Mouse (Mus musculus): ENCODE measurements around the gene B3galt4. TPM values are rescaled to one million over a fixed set of nuclear protein-coding genes. Genes with fewer than 3 reads are reported as not detected.
A peak's percentile ranks its signal among the peaks of the same experiment; 100 is the strongest.
"Not testable (repeated sequence)": the region's sequence is repeated elsewhere in the genome, so short reads cannot be mapped to it uniquely, and the experiment has no call there.

B3galt4 gene
- total and polyA plus RNA-seq, 2 experiments from 2014 or later, result 10.7 to 12.3 TPM

DNA sequence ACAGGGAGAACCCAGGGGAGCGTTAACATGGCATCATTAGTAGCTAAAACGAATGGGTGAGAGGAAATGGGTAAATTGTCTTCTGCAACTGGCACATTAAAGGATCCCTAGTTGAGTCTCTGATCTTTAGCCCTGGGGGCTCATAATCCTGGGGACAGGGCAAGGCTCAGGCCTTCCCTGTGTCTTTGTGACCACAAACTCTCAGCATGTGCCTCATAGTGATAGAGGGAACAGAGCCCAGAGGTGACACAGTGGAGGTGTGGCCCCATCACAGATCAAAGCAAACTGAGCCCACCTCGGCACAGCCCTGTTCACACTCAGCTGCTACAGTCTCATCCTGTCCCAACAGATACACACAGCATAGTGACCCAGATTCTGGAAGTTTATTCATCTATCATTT lies 44.4 kb upstream of the B3galt4 start:
- H3K9ac ChIP-seq (replicated peaks; ENCODE audit: low read length), result no peak overlapping the region
- no peaks in the 10 kb centered on the region; the same call in 1 of the 2 replicates for H3K27me3 ChIP-seq (ENCODE audit: insufficient read depth, low read length)
- no peaks in the 10 kb centered on the region for H3K36me3 ChIP-seq (ENCODE audit: insufficient read depth, low read length)
- H3K27ac ChIP-seq, result no peak overlapping the region
- no peak overlapping the region for H3K4me2 ChIP-seq (ENCODE audit: low read depth, low read length)
- no peak for TF ChIP-seq CTCF (IDR thresholded peaks at IDR 0.05; ENCODE audit: low read depth)
- no peaks in the 10 kb centered on the region for H3K9me3 ChIP-seq (ENCODE audit: low read length)
- no peak for ATAC-seq
- WGBS, result 64% methylated on average over 3 of the region's 3 CpGs
- no peak overlapping the region for H3K4me3 ChIP-seq (ENCODE audit: low read length)
- no peaks in the 10 kb centered on the region for H3K4me1 ChIP-seq (ENCODE audit: insufficient read depth, low read length)
- DNase-seq (ENCODE audit: low spot score), result no peak

DNA sequence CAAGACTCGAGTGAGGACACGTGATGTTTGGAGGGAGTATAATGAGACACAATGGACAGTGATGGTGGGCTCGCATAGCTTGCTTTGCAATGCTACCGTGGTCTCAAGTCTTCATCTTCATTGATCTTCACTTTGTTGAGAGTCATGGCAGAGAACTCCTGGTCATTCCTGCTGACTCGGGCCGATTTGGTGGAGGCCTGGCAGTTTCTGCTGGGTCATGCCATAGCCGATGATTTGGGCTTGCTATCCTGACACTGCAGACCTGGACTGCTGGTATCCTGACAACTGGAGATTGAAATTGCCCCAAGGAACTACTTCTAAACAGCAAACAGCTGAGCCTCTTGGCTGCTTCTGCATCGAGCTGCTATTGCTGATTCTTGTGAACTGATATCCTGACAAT lies 43.7 kb upstream of the B3galt4 start:
- H3K27ac ChIP-seq, result no peak overlapping the region
- WGBS, result 87% methylated on average over 8 of the region's 8 CpGs
- no peaks in the 10 kb centered on the region for H3K4me1 ChIP-seq (ENCODE audit: insufficient read depth, low read length)
- ATAC-seq, result no peak
- H3K4me3 ChIP-seq (ENCODE audit: low read length), result no peak overlapping the region
- no peak overlapping the region for H3K4me2 ChIP-seq (ENCODE audit: low read depth, low read length)
- DNase-seq (ENCODE audit: low spot score), result no peak
- no peaks in the 10 kb centered on the region for H3K36me3 ChIP-seq (ENCODE audit: insufficient read depth, low read length)
- no peak overlapping the region for H3K9ac ChIP-seq (replicated peaks; ENCODE audit: low read length)
- H3K9me3 ChIP-seq (ENCODE audit: low read length), result no peaks in the 10 kb centered on the region
- no peaks in the 10 kb centered on the region for H3K27me3 ChIP-seq (ENCODE audit: insufficient read depth, low read length)
- no peak for TF ChIP-seq CTCF (IDR thresholded peaks at IDR 0.05; ENCODE audit: low read depth)

DNA sequence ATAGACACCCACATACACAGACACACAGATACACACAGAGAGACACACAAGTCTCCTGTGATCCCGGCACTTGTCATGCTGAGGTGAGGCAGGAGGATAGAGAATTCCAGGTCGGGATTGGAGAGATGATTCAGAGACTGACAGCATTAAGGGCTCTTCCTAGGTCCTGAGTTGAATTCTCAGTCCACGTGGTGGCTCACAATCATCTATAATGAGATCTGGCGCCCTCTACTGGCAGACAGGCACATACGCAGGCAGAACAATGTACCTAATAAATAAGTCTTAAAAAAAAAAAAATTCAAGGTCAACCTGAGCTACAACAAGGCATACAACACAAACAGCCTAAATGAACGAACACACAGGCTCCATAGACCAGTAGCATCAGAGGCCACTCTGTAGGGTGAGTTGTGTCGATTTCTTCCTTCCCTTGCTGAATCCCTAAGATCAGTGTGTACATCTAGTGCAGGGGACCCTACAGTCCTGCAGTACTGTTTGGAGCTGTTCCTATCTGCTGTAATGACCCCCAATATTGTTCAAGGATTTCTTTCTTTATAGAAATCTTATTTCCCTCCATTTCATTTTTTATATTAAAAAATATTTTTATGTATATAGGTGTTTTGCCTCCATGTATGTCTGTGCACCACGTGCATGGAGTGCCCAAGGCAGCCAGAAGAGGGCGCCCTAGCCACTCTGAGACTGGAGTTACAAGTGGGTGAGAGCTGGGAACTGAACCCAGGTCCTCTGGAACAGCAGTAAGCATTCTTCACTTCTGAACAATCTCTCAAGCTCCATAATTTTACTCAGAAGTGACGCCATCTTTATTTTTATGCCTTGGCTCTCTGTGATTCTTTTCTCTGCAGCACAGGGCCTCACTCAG lies 40.7 kb upstream of the B3galt4 start:
- ATAC-seq (peak; percentile 62), DNase-seq (ENCODE audit: low spot score) (peak; percentile 91)
- Histone ChIP-seq H3K9me3 (ENCODE audit: low read length) (no peaks in the 10 kb centered on the region), H3K4me3 (ENCODE audit: low read length) (no peak overlapping the region), H3K9ac (replicated peaks; ENCODE audit: low read length) (no peak overlapping the region), H3K27me3 (ENCODE audit: insufficient read depth, low read length) (no peaks in the 10 kb centered on the region), H3K27ac (no peak overlapping the region), H3K36me3 (ENCODE audit: insufficient read depth, low read length) (no peaks in the 10 kb centered on the region), H3K4me1 (ENCODE audit: insufficient read depth, low read length) (no peaks in the 10 kb centered on the region), H3K4me2 (ENCODE audit: low read depth, low read length) (no peak overlapping the region)
- peak; percentile 90 for TF ChIP-seq CTCF (IDR thresholded peaks at IDR 0.05; ENCODE audit: low read depth)
- 32% methylated on average over 10 of the region's 10 CpGs for WGBS

DNA sequence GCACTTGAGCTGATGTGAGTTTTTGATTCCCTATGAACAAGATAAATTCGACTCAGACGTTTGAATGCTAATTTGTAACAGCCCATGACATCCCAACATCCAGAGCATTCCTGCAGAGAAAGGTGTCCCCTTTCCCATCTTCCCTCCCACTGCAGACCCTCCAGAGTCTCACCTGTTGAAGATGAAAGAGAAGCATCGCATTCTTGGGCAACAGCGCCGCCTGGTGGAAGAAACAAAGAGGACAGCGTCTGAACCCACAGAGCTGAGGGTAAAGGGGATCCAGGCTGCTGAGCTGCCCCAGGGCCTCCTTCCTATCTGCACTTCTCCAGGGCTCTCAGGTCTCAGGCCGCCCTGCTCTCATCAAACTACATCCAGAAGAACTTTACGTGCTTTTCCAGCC lies 30.8 kb upstream of the B3galt4 start:
- peak; percentile 72 for DNase-seq (ENCODE audit: low spot score)
- Histone ChIP-seq H3K4me2 (ENCODE audit: low read depth, low read length) (peak overlapping the region; percentile 58; the same call in 1 of the 2 replicates), H3K27ac (peak overlapping the region; percentile 94; the same call in 1 of the 2 replicates), H3K27me3 (ENCODE audit: insufficient read depth, low read length) (peaks cover 21% of the 10 kb centered on the region)
- 16% methylated on average over 8 of the region's 8 CpGs for WGBS
- H3K9ac ChIP-seq (replicated peaks; ENCODE audit: low read length); H3K4me1 ChIP-seq (ENCODE audit: insufficient read depth, low read length); H3K9me3 ChIP-seq (ENCODE audit: low read length); H3K4me3 ChIP-seq (ENCODE audit: low read length); H3K36me3 ChIP-seq (ENCODE audit: insufficient read depth, low read length); ATAC-seq: not testable (repeated sequence)
- TF ChIP-seq CTCF (IDR thresholded peaks at IDR 0.05; ENCODE audit: low read depth), result peak; percentile 92

DNA sequence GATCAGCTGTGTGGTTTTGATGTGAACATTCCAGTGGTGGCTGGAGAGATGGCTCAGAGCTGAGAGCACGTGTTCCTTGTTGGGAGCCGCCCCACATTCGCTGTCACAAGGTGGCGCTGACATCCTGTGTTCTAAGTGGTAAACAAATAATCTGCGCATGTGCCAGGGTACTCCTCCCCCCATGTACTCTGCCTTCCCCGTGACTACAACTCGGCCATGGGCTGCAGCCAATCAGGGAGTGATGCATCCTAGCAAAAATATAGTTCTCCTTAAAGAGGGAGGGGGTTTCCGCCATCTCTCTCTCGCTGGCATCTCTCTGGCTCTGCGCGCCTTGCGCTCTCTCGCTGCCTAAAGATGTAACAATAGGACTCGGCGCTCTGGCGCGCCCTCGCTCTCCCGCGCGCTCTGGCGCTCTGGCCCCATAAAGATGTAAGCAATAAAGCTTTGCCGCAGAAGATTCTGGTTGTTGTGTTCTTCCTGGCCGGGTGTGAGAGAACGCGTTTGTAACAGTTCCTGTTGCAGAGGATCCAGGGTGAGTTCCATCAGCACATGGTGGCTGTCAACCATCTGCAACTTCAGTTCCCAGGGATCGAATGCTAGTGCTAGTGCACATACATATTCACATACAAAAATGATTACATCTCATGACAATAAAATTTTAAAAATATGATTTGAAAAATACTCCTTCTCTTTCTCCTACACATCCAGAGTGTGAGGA lies 30.1 kb upstream of the B3galt4 start:
- peak; percentile 98 for DNase-seq (ENCODE audit: low spot score)
- H3K4me3 ChIP-seq (ENCODE audit: low read length), result peak overlapping the region; percentile 44
- H3K9ac ChIP-seq (replicated peaks; ENCODE audit: low read length), result peak overlapping the region; percentile 43
- peak; percentile 96 for ATAC-seq
- H3K4me2 ChIP-seq (ENCODE audit: low read depth, low read length), result peak overlapping the region; percentile 58
- H3K4me1 ChIP-seq (ENCODE audit: insufficient read depth, low read length); H3K36me3 ChIP-seq (ENCODE audit: insufficient read depth, low read length); H3K9me3 ChIP-seq (ENCODE audit: low read length): not testable (repeated sequence)
- WGBS, result under 1% methylated on average over 27 of the region's 27 CpGs
- peak overlapping the region; percentile 94 for H3K27ac ChIP-seq
- peak; percentile 76 for TF ChIP-seq CTCF (IDR thresholded peaks at IDR 0.05; ENCODE audit: low read depth)
- peaks cover 24% of the 10 kb centered on the region for H3K27me3 ChIP-seq (ENCODE audit: insufficient read depth, low read length)

DNA sequence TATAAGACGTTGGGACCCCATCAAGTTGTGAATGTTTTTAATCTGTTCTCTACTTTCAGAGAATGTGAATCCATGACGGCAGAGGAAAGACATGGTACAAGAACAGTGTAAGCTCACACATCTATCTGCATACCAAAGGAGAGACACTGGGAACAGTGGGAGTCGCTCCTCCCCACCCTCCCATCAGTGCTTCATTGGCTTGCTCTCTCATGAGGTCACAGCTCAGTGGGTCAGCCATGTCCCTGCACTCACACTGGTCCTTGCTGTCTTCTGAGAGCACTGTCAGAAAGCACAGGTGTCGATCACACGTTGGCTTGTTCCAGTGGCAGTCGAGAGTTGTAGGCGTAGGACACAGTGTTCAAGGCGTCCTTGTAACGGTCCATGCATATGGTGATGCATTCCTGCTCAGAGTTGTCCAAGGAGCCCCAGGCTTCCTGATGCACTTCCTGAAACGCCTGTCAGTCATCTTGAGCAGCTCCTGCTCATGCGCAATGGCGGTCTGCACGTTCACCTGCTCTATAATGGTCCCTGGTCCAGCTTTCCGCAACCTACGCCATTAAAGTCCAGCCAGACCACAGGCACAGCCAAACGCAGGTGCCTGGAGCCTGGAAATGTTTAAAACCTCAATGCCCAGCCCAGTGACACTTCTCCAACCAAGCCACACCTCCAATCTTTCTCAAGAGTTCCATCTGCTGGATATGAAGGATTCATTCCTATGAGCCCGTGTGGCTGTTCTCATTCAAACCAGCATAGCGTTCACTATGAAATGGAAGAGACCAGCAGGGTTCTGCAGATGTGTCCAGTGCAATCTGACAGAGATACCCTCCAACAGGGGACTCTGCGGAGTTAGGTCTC lies 29.1 kb upstream of the B3galt4 start:
- DNase-seq (ENCODE audit: low spot score) (peak; percentile 20), ATAC-seq (no peak)
- no peak overlapping the region for H3K4me2 ChIP-seq (ENCODE audit: low read depth, low read length)
- H3K27me3 ChIP-seq (ENCODE audit: insufficient read depth, low read length), result peaks cover 26% of the 10 kb centered on the region
- no peaks in the 10 kb centered on the region for H3K4me1 ChIP-seq (ENCODE audit: insufficient read depth, low read length)
- no peak for TF ChIP-seq CTCF (IDR thresholded peaks at IDR 0.05; ENCODE audit: low read depth)
- 79% methylated on average over 19 of the region's 19 CpGs for WGBS
- H3K9me3 ChIP-seq (ENCODE audit: low read length), result no peaks in the 10 kb centered on the region
- H3K36me3 ChIP-seq (ENCODE audit: insufficient read depth, low read length), result no peaks in the 10 kb centered on the region
- H3K4me3 ChIP-seq (ENCODE audit: low read length), result no peak overlapping the region
- no peak overlapping the region for H3K9ac ChIP-seq (replicated peaks; ENCODE audit: low read length)
- H3K27ac ChIP-seq, result peak overlapping the region; percentile 69
